Mouse (Mus musculus): ENCODE measurements around the gene Rfx7.

GRCm38 (mm10) chr9:72493465-72493864 lies 38.6 kb upstream of the Rfx7 start:
- TF ChIP-seq CTCF (IDR thresholded peaks at IDR 0.05; ENCODE audit: insufficient read depth, low read depth, low read length): no peak
- no peak for TF ChIP-seq POLR2A (IDR thresholded peaks at IDR 0.05; ENCODE audit: insufficient read depth, low read depth, low read length)

Data from olfactory bulb, adult 2 months (tissue).